Mouse (Mus musculus): Measurements from ENCODE around the gene Etv6. TPM values are rescaled to one million over a fixed set of nuclear protein-coding genes. Genes with fewer than 3 reads are reported as not detected.

Etv6 gene
- polyA plus RNA-seq, 1 experiment from 2014 or later = 6.9 TPM

- Histone ChIP-seq H3K36me3 (no peaks in the 10 kb centered on the region), H3K9ac (no peak overlapping the region), H3K4me2 (no peak overlapping the region), H3K4me3 (no peak overlapping the region), H3K27ac (replicated peaks) (no peak overlapping the region), H3K4me1 (replicated peaks) (peaks cover 9% of the 10 kb centered on the region), H3K9me3 (no peaks in the 10 kb centered on the region), H3K27me3 (no peaks in the 10 kb centered on the region)
- no peak for ATAC-seq (ENCODE audit: low read depth)
- 94% methylated on average over 3 of the region's 3 CpGs for WGBS
Measured at GRCm38 (mm10) chr6:134136315-134136714, 100.8 kb downstream of the Etv6 start.

DNA sequence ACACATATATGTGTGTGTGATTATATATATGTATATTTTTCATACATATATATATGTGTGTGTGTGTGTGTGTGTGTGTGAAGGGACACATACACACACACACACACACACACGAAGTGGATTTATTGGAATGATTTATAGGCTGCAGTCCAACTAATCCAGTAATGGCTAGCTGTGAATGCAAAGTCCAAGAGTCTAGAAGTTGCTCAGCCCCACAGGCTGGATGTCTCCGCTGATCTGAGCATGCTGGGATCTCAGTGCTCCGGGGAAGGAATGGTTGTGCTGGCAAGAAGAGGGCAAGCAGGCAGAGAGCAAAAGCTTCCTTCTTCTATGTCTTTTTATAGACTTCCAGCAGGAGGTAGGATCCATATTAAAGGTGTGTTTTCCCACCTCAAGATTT, 103.9 kb downstream of the Etv6 start:
- no peak overlapping the region for H3K9ac ChIP-seq
- no peaks in the 10 kb centered on the region for H3K9me3 ChIP-seq
- no peak overlapping the region for H3K27ac ChIP-seq (replicated peaks)
- no peak for ATAC-seq (ENCODE audit: low read depth)
- WGBS = 92% methylated on average over 3 of the region's 3 CpGs
- peaks cover 39% of the 10 kb centered on the region for H3K4me1 ChIP-seq (replicated peaks)
- H3K4me3 ChIP-seq = no peak overlapping the region
- H3K4me2 ChIP-seq = no peak overlapping the region
- H3K36me3 ChIP-seq = no peaks in the 10 kb centered on the region
- no peaks in the 10 kb centered on the region for H3K27me3 ChIP-seq

- H3K4me1 ChIP-seq (replicated peaks) = peaks cover 40% of the 10 kb centered on the region
- ATAC-seq (ENCODE audit: low read depth) = no peak
- 50% methylated on average over 16 of the region's 16 CpGs for WGBS
- H3K4me3 ChIP-seq = no peak overlapping the region
- H3K9ac ChIP-seq = no peak overlapping the region
- no peaks in the 10 kb centered on the region for H3K27me3 ChIP-seq
- no peaks in the 10 kb centered on the region for H3K36me3 ChIP-seq
- no peak overlapping the region for H3K4me2 ChIP-seq
- no peaks in the 10 kb centered on the region for H3K9me3 ChIP-seq
- H3K27ac ChIP-seq (replicated peaks) = no peak overlapping the region
Measured at GRCm38 (mm10) chr6:134140718-134141615, 105.5 kb downstream of the Etv6 start.

- Histone ChIP-seq H3K27me3 (no peaks in the 10 kb centered on the region), H3K9ac (0 out of 2 replicates have a peak overlapping the region, but pooled peaks have one; percentile 26), H3K4me1 (replicated peaks) (peaks cover 40% of the 10 kb centered on the region), H3K27ac (replicated peaks) (no peak overlapping the region), H3K4me2 (no peak overlapping the region), H3K36me3 (no peaks in the 10 kb centered on the region), H3K4me3 (no peak overlapping the region), H3K9me3 (no peaks in the 10 kb centered on the region)
- ATAC-seq (ENCODE audit: low read depth) = no peak
- WGBS = 71% methylated on average over 1 of the region's 1 CpGs
Measured at GRCm38 (mm10) chr6:134141616-134142165, 106.2 kb downstream of the Etv6 start.

DNA sequence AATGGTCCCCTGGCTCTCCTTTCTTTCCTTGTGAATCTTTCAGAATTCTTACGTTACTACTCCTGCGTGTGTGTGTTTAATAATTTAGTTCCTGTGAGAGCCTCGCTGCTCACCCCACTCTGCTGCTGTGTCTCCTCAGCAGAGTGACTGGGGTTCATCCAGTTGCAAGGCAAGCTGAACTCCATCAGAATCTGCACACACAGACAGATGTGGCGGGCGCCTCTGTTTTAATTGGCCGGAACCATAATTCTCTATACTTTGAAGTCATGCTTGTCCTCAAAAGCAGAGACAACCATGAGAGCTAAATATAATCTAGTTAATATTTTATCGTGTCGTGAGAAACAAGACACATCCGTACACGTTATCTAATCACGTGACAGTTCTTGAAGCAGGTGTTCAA, 107.2 kb downstream of the Etv6 start:
- no peak for ATAC-seq (ENCODE audit: low read depth)
- H3K36me3 ChIP-seq = no peaks in the 10 kb centered on the region
- H3K4me3 ChIP-seq = no peak overlapping the region
- WGBS = 83% methylated on average over 11 of the region's 11 CpGs
- H3K27me3 ChIP-seq = no peaks in the 10 kb centered on the region
- no peaks in the 10 kb centered on the region for H3K9me3 ChIP-seq
- no peak overlapping the region for H3K4me2 ChIP-seq
- no peak overlapping the region for H3K9ac ChIP-seq
- peaks cover 47% of the 10 kb centered on the region for H3K4me1 ChIP-seq (replicated peaks)
- H3K27ac ChIP-seq (replicated peaks) = no peak overlapping the region

DNA sequence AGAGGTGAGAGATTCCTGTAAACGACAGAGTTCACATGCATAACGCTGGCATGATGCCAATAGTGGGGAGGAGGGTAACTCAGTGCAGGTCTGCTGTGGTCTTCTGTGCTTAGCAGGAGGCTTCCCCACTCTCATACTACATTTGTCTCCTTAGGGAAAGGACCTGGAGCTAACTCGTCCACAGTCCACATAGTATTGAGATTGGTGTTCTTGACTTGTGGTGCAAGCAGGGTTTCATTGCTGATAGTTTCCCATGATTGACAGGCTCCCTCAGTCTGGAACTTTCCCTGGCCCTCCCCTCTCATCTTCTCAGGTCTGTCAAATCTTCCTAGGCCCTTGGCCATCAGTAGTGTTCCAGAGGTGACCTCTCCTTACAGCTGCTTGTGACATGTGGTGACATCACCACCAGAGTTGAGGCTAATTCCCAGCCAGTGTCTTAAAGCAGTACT, 108.2 kb downstream of the Etv6 start:
- no peak for ATAC-seq (ENCODE audit: low read depth)
- WGBS = 61% methylated on average over 3 of the region's 3 CpGs
- no peak overlapping the region for H3K27ac ChIP-seq (replicated peaks)

GRCm38 (mm10) chr6:134144231-134145130, 109.0 kb downstream of the Etv6 start:
- ATAC-seq (ENCODE audit: low read depth) = no peak
- no peaks in the 10 kb centered on the region for H3K36me3 ChIP-seq
- no peak overlapping the region for H3K9ac ChIP-seq
- H3K27me3 ChIP-seq = no peaks in the 10 kb centered on the region
- no peaks in the 10 kb centered on the region for H3K9me3 ChIP-seq
- no peak overlapping the region for H3K4me3 ChIP-seq
- H3K4me2 ChIP-seq = no peak overlapping the region
- H3K27ac ChIP-seq (replicated peaks) = no peak overlapping the region
- WGBS = 77% methylated on average over 15 of the region's 15 CpGs
- peaks cover 63% of the 10 kb centered on the region for H3K4me1 ChIP-seq (replicated peaks)

More for the DNA sequence above, 108.2 kb downstream of the Etv6 start:
- Histone ChIP-seq H3K9me3 (no peaks in the 10 kb centered on the region), H3K4me1 (replicated peaks) (peaks cover 56% of the 10 kb centered on the region), H3K36me3 (no peaks in the 10 kb centered on the region), H3K9ac (no peak overlapping the region), H3K27me3 (no peaks in the 10 kb centered on the region), H3K4me3 (no peak overlapping the region), H3K4me2 (no peak overlapping the region)

DNA sequence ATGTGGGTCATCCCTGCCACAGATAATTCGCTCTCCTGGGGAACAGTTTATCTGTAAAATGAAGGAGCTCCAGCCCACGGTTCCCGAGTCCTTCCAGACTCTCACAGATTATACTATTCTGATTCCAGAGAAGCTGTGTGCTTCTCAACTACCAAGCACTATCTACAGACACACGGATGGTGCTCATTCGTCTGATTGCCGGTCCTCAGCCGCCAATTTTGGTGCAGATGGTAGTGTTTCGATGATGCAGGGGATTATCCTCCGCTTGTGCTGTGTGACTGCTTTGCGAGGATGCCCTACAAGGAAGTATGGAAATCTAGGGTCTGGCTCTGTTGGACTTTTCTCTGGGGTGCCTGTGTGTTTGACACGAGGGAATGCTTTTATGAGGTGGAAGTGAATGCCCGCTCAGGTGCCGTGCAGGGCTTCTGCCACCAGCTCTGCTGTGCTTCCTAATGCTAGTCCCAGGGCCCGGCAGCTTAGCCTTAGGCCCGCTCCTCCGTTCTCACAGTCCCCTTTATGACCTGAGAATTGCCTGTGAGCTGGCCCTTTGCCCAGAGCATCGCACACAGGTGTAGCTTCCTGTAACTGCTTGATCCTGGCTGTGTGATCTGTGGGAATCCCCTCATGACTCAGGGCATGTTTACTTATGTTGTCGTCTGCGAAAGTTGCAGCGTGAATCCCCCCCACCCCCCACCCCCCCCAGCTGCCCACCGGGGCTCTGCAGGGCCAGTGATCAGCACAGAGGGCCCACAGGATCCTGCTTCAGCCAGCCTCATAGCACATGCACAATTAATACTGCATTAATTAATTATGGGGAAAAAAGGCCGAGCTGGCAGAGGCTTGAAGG, 112.3 kb downstream of the Etv6 start:
- no peaks in the 10 kb centered on the region for H3K36me3 ChIP-seq
- no peaks in the 10 kb centered on the region for H3K27me3 ChIP-seq
- peak overlapping the region; percentile 38; the same call in 1 of the 2 replicates for H3K9ac ChIP-seq
- 44% methylated on average over 22 of the region's 22 CpGs for WGBS
- no peaks in the 10 kb centered on the region for H3K9me3 ChIP-seq
- H3K4me3 ChIP-seq = no peak overlapping the region
- H3K4me2 ChIP-seq = peak overlapping the region; percentile 21
- peaks cover 61% of the 10 kb centered on the region for H3K4me1 ChIP-seq (replicated peaks)
- ATAC-seq (ENCODE audit: low read depth) = peak; percentile 51
- peak overlapping the region; percentile 43 for H3K27ac ChIP-seq (replicated peaks)

DNA sequence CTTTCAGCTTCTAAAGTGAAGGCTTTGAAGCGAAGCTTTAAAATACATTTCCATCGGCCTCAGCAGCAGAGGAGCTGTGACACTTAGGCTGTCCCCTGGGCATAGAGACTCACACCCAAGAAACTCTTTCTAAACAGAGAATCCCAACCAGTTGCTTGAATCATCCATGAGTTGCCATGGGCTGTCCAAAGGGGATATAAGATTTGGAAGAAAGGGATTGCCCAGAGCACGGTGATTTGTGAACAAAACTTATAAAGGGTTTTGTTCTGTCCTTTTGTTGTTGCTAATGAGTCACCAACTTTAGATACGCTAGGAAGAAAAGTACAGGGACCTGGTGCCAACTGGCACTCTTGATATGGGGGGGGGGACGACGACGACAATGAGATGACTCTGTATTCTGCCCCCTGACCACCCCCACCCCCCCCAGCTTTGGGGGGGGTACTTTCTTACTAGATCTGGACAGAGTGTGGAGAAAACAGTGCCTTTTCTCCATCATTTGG, 113.0 kb downstream of the Etv6 start:
- 30% methylated on average over 7 of the region's 7 CpGs for WGBS
- peak; percentile 16; the same call in 1 of the 2 replicates for ATAC-seq (ENCODE audit: low read depth)
- no peak overlapping the region for H3K4me3 ChIP-seq
- no peaks in the 10 kb centered on the region for H3K27me3 ChIP-seq
- H3K36me3 ChIP-seq = no peaks in the 10 kb centered on the region
- H3K27ac ChIP-seq (replicated peaks) = peak overlapping the region; percentile 43
- H3K9me3 ChIP-seq = no peaks in the 10 kb centered on the region
- H3K4me1 ChIP-seq (replicated peaks) = peaks cover 56% of the 10 kb centered on the region
- H3K9ac ChIP-seq = 0 out of 2 replicates have a peak overlapping the region, but pooled peaks have one; percentile 38
- H3K4me2 ChIP-seq = no peak overlapping the region

DNA sequence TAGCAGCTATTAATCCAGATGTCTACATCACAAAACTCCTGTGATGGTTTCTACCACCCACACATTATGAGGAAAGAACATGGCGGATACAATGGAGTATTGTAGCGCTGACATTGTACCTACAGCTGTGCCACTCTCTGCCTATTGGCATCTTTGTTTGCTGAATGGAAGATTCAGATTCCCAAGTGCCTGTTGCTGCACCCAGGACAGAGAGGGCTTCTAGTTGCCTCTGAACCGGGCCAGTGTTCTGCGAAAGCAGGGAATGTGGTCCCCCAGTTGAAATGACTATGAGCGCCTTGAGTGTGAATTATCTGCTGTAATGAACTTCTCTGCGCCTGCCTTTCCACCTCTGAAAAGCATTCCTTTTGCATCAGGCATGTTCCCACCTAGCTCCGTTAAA, 114.1 kb downstream of the Etv6 start:
- ATAC-seq (ENCODE audit: low read depth) = no peak
- Histone ChIP-seq H3K9ac (no peak overlapping the region), H3K27ac (replicated peaks) (no peak overlapping the region), H3K9me3 (no peaks in the 10 kb centered on the region), H3K4me1 (replicated peaks) (peaks cover 47% of the 10 kb centered on the region), H3K4me3 (no peak overlapping the region), H3K4me2 (no peak overlapping the region), H3K36me3 (no peaks in the 10 kb centered on the region), H3K27me3 (no peaks in the 10 kb centered on the region)
- WGBS = 92% methylated on average over 7 of the region's 7 CpGs

Measured in neural tube, embryonic 13.5 days (tissue).